In the genomic region with DNA sequence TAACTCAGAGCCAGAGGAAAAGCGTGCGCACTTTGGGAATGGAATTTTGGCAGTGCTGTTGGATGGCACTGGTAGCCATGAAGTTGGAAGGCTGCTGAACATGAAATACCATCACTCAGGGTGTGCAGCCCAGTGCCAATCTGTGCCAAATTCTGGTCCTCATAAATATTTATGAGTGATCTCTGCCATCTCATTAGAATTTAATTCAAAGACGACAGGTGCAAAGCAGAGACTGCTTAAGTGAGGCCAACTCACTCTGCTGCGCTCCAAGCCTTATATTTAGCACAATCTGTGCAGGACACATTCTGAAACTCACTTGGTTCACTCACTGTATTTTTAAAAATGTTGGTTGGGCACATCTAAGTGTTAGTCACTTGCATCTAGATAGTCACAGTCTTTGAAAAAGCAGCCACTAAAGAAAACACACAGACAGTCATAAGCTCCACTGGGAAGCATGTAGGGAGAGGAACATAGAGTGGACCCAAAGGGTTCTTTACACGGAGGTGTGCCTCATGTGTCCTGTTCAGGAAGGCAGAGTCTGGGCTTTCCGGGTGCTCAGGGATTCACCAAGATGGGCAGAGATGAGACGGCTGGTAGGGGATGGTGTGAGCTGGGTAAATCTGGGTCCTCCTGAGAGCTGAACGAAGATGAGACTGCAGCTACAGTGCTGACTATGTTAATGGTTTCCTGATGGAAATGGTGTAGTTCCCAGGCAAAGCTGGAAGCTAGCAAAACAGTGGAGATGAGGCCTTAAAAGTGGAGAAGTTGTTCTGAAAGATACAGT, we compare ENCODE assay signal across 14 mouse cellular contexts.
DNase-seq lines count a peak whose midpoint lies in the region; ATAC-seq and TF ChIP-seq lines count a peak whose summit lies in the region.
"Had no signal": no experiment of that assay in that cellular context is flagged by ENCODE, and none has a peak within 500 bp of the region (broad histone marks: within the 10 kb centered on the region; RNA-seq: fewer than 3 reads in every experiment).

No protein-coding gene starts in this region.

- no peak for TF ChIP-seq CTCF in midbrain, postnatal 0 days (IDR thresholded peaks at IDR 0.05)

- peak; percentile 82 for DNase-seq in cerebellum, postnatal 10 days
- no peak for DNase-seq in cerebellum, adult 11-12 months
- peak; percentile 22 for DNase-seq in Muller cell, postnatal 12 days (ENCODE audit: inconsistent ontology term)
- peak; percentile 58 to 69 for DNase-seq in layer of hippocampus, adult 8-10 months (ENCODE audit: low spot score in 2 of 2)
- peak; percentile 70 for DNase-seq in midbrain, postnatal 0 days (ENCODE audit: low spot score)
- no peak for DNase-seq in thymus, postnatal 25 days
- DNase-seq: gastrocnemius, postnatal 25 days; kidney, adult 8-10 months had no signal

- H3K27me3 ChIP-seq in midbrain, postnatal 0 days (ENCODE audit: insufficient read depth, low read length): no peaks in the 10 kb centered on the region
- H3K27me3 ChIP-seq in liver, embryonic 12.5 days (replicated peaks): no peaks in the 10 kb centered on the region
- H3K27me3 ChIP-seq: embryonic facial prominence, embryonic 12.5 days; limb, embryonic 12.5 days; lung, embryonic 15.5 days had no signal

- H3K4me3 ChIP-seq in midbrain, postnatal 0 days (ENCODE audit: low read depth, low read length): no peak overlapping the region
- H3K4me3 ChIP-seq in liver, embryonic 12.5 days: no peak overlapping the region
- H3K4me3 ChIP-seq: embryonic facial prominence, embryonic 12.5 days; limb, embryonic 12.5 days; lung, embryonic 15.5 days had no signal

- no peaks in the 10 kb centered on the region for H3K4me1 ChIP-seq in midbrain, postnatal 0 days (ENCODE audit: insufficient read depth, low read length)
- H3K4me1 ChIP-seq in liver, embryonic 12.5 days: no peaks in the 10 kb centered on the region
- H3K4me1 ChIP-seq: lung, embryonic 15.5 days had no signal

- H3K4me2 ChIP-seq in midbrain, postnatal 0 days (ENCODE audit: low read depth, low read length, poor library complexity, severe bottlenecking): no peak overlapping the region
- no peak overlapping the region for H3K4me2 ChIP-seq in liver, embryonic 12.5 days
- H3K4me2 ChIP-seq: embryonic facial prominence, embryonic 12.5 days; limb, embryonic 12.5 days; lung, embryonic 15.5 days had no signal

- no peak overlapping the region for H3K27ac ChIP-seq in midbrain, postnatal 0 days (ENCODE audit: low read depth, low read length)
- H3K27ac ChIP-seq in liver, embryonic 12.5 days: no peak overlapping the region
- H3K27ac ChIP-seq: embryonic facial prominence, embryonic 12.5 days; limb, embryonic 12.5 days; lung, embryonic 15.5 days had no signal

- 65% methylated on average over 8 of the region's 8 CpGs for WGBS in midbrain, postnatal 0 days
- WGBS in liver, embryonic 12.5 days (ENCODE audit: insufficient replicate concordance): 63% methylated on average over 8 of the region's 8 CpGs

- no peaks in the 10 kb centered on the region for H3K9me3 ChIP-seq in midbrain, postnatal 0 days (ENCODE audit: low read length)
- no peaks in the 10 kb centered on the region for H3K9me3 ChIP-seq in liver, embryonic 12.5 days (replicated peaks)
- H3K9me3 ChIP-seq: embryonic facial prominence, embryonic 12.5 days; limb, embryonic 12.5 days; lung, embryonic 15.5 days had no signal

- ATAC-seq in midbrain, postnatal 0 days (ENCODE audit: low FRiP score): peak; percentile 31; the same call in 1 of the 2 replicates
- no peak for ATAC-seq in liver, embryonic 12.5 days
- ATAC-seq in inflammation-experienced regulatory T-cells, adult 6 months: no peak

- no peak overlapping the region for H3K9ac ChIP-seq in midbrain, postnatal 0 days (replicated peaks; ENCODE audit: low read length, poor library complexity, severe bottlenecking)
- no peak overlapping the region for H3K9ac ChIP-seq in liver, embryonic 12.5 days
- H3K9ac ChIP-seq: embryonic facial prominence, embryonic 12.5 days; limb, embryonic 12.5 days; lung, embryonic 15.5 days had no signal

- no peaks in the 10 kb centered on the region for H3K36me3 ChIP-seq in midbrain, postnatal 0 days (ENCODE audit: insufficient read depth, low read length)
- no peaks in the 10 kb centered on the region for H3K36me3 ChIP-seq in liver, embryonic 12.5 days
- H3K36me3 ChIP-seq: embryonic facial prominence, embryonic 12.5 days; G1E; limb, embryonic 12.5 days; lung, embryonic 15.5 days had no signal

Comparison
In these comparisons a context has a peak if more than half of its experiments do, and no peak if none do; other contexts are left out.
1. DNase-seq: peak in cerebellum, postnatal 10 days (2 of 2), Muller cell, postnatal 12 days (single experiment), layer of hippocampus, adult 8-10 months (2 of 2) and midbrain, postnatal 0 days (single experiment); none in cerebellum, adult 11-12 months (single experiment) and thymus, postnatal 25 days (single experiment).